Mouse (Mus musculus): Measurements from ENCODE around the gene Ubl5. TPM values are rescaled to one million over a fixed set of nuclear protein-coding genes. Genes with fewer than 3 reads are reported as not detected.
A peak's percentile ranks its signal among the peaks of the same experiment; 100 is the strongest.
"Not testable (repeated sequence)": the region's sequence is repeated elsewhere in the genome, so short reads cannot be mapped to it uniquely, and the experiment has no call there.

Gene Ubl5
- polyA plus RNA-seq, 1 experiment from 2014 or later = 541 TPM

GRCm38 (mm10) chr9:20685081-20685861, 42.6 kb downstream of the Ubl5 start:
- no peak for ATAC-seq
- Histone ChIP-seq H3K9ac (replicated peaks) (no peak overlapping the region), H3K9me3 (no peaks in the 10 kb centered on the region), H3K36me3 (no peaks in the 10 kb centered on the region), H3K4me1 (replicated peaks) (peaks cover 28% of the 10 kb centered on the region), H3K4me3 (replicated peaks) (no peak overlapping the region), H3K27ac (no peak overlapping the region), H3K4me2 (replicated peaks) (no peak overlapping the region), H3K27me3 (no peaks in the 10 kb centered on the region)
- 61% methylated on average over 17 of the region's 17 CpGs for WGBS

GRCm38 (mm10) chr9:20689403-20689802, 46.7 kb downstream of the Ubl5 start:
- 20% methylated on average over 1 of the region's 1 CpGs for WGBS

GRCm38 (mm10) chr9:20689913-20690312, 47.2 kb downstream of the Ubl5 start:
- Histone ChIP-seq H3K9ac (replicated peaks) (peak overlapping the region; percentile 24; the same call in 1 of the 2 replicates), H3K9me3 (no peaks in the 10 kb centered on the region), H3K4me2 (replicated peaks) (no peak overlapping the region), H3K36me3 (no peaks in the 10 kb centered on the region), H3K27me3 (0 out of 2 replicates have a peak, but pooled peaks cover 7% of the 10 kb centered on the region), H3K27ac (peak overlapping the region; percentile 75), H3K4me3 (replicated peaks) (no peak overlapping the region), H3K4me1 (replicated peaks) (peaks cover 37% of the 10 kb centered on the region)
- 7% methylated on average over 4 of the region's 4 CpGs for WGBS
- ATAC-seq = peak; percentile 70

More at GRCm38 (mm10) chr9:20689403-20689802, 46.7 kb downstream of the Ubl5 start:
- Histone ChIP-seq H3K9me3 (no peaks in the 10 kb centered on the region), H3K4me2 (replicated peaks) (no peak overlapping the region), H3K27ac (peak overlapping the region; percentile 75), H3K36me3 (no peaks in the 10 kb centered on the region), H3K4me3 (replicated peaks) (no peak overlapping the region), H3K4me1 (replicated peaks) (peaks cover 32% of the 10 kb centered on the region), H3K27me3 (0 out of 2 replicates have a peak, but pooled peaks cover 5% of the 10 kb centered on the region), H3K9ac (replicated peaks) (no peak overlapping the region)
- ATAC-seq = no peak

- not testable (repeated sequence) for H3K27ac ChIP-seq
Observed at GRCm38 (mm10) chr9:20690449-20690848, 47.8 kb downstream of the Ubl5 start.

GRCm38 (mm10) chr9:20692863-20693262, 50.2 kb downstream of the Ubl5 start:
- no peaks in the 10 kb centered on the region for H3K9me3 ChIP-seq
- whole genome bisulfite sequencing = 91% methylated on average over 3 of the region's 3 CpGs
- H3K4me1 ChIP-seq (replicated peaks) = peaks cover 62% of the 10 kb centered on the region
- H3K27ac ChIP-seq = no peak overlapping the region
- H3K4me2 ChIP-seq (replicated peaks) = no peak overlapping the region
- no peaks in the 10 kb centered on the region for H3K36me3 ChIP-seq
- H3K4me3 ChIP-seq (replicated peaks) = no peak overlapping the region
- H3K27me3 ChIP-seq = peaks cover 10% of the 10 kb centered on the region; the same call in 1 of the 2 replicates
- no peak overlapping the region for H3K9ac ChIP-seq (replicated peaks)
- ATAC-seq = no peak

More at GRCm38 (mm10) chr9:20690449-20690848, 47.8 kb downstream of the Ubl5 start:
- WGBS = 92% methylated on average over 2 of the region's 2 CpGs
- H3K4me3 ChIP-seq (replicated peaks); H3K36me3 ChIP-seq; H3K4me2 ChIP-seq (replicated peaks); H3K9ac ChIP-seq (replicated peaks); H3K27me3 ChIP-seq; ATAC-seq; H3K9me3 ChIP-seq: not testable (repeated sequence)
- peaks cover 42% of the 10 kb centered on the region for H3K4me1 ChIP-seq (replicated peaks)

GRCm38 (mm10) chr9:20694721-20695235, 52.1 kb downstream of the Ubl5 start:
- 3% methylated on average over 25 of the region's 25 CpGs for WGBS
- Histone ChIP-seq H3K9me3 (no peaks in the 10 kb centered on the region), H3K36me3 (no peaks in the 10 kb centered on the region), H3K27ac (no peak overlapping the region), H3K4me2 (replicated peaks) (peak overlapping the region; percentile 48), H3K27me3 (peaks cover 10% of the 10 kb centered on the region; the same call in 1 of the 2 replicates), H3K9ac (replicated peaks) (peak overlapping the region; percentile 49), H3K4me1 (replicated peaks) (peaks cover 61% of the 10 kb centered on the region), H3K4me3 (replicated peaks) (peak overlapping the region; percentile 25)
- ATAC-seq = no peak

- Histone ChIP-seq H3K27me3 (peaks cover 10% of the 10 kb centered on the region; the same call in 1 of the 2 replicates), H3K4me1 (replicated peaks) (peaks cover 54% of the 10 kb centered on the region), H3K4me3 (replicated peaks) (no peak overlapping the region), H3K9ac (replicated peaks) (no peak overlapping the region), H3K4me2 (replicated peaks) (no peak overlapping the region), H3K9me3 (no peaks in the 10 kb centered on the region), H3K36me3 (no peaks in the 10 kb centered on the region), H3K27ac (no peak overlapping the region)
- ATAC-seq = 0 out of 2 replicates have a peak, but pooled peaks have one; percentile 5
- WGBS = 55% methylated on average over 5 of the region's 5 CpGs
Observed at GRCm38 (mm10) chr9:20696107-20696712, 53.5 kb downstream of the Ubl5 start.

Other genes starting within 250 kb of the Ubl5 start
- 17.5 and 20.1 TPM in 2 replicates for gene Zfp26, start 182.7 kb upstream of the Ubl5 start, polyA plus RNA-seq (2015; fragmentation: Nextera tagmentation; extraction: Ambion mirVana)
- gene Zfp426, start 150.1 kb upstream of the Ubl5 start, polyA plus RNA-seq (2015; fragmentation: Nextera tagmentation; extraction: Ambion mirVana) = 33.1 and 35.4 TPM in 2 replicates
- 143 and 151 TPM in 2 replicates for gene Zfp266, start 121.5 kb upstream of the Ubl5 start, polyA plus RNA-seq (2015; fragmentation: Nextera tagmentation; extraction: Ambion mirVana)
- gene Zfp846, start 61.6 kb upstream of the Ubl5 start, polyA plus RNA-seq (2015; fragmentation: Nextera tagmentation; extraction: Ambion mirVana) = 47.1 and 50.1 TPM in 2 replicates
- gene Fbxl12, start 1.9 kb downstream of the Ubl5 start, polyA plus RNA-seq (2015; fragmentation: Nextera tagmentation; extraction: Ambion mirVana) = 17.7 and 19.0 TPM in 2 replicates
- gene Pin1, start 9.2 kb downstream of the Ubl5 start, polyA plus RNA-seq (2015; fragmentation: Nextera tagmentation; extraction: Ambion mirVana) = 62.0 and 63.2 TPM in 2 replicates
- 92.0 and 96.7 TPM in 2 replicates for gene Olfm2, start 103.5 kb downstream of the Ubl5 start, polyA plus RNA-seq (2015; fragmentation: Nextera tagmentation; extraction: Ambion mirVana)
- gene Col5a3, start 172.2 kb downstream of the Ubl5 start, polyA plus RNA-seq (2015; fragmentation: Nextera tagmentation; extraction: Ambion mirVana) = 0.32 and 0.35 TPM in 2 replicates
- gene Rdh8, start 175.6 kb downstream of the Ubl5 start, polyA plus RNA-seq (2015; fragmentation: Nextera tagmentation; extraction: Ambion mirVana) = not detected in 2 replicates
- 0.94 and 1.1 TPM in 2 replicates for gene A230050P20Rik, start 225.8 kb downstream of the Ubl5 start, polyA plus RNA-seq (2015; fragmentation: Nextera tagmentation; extraction: Ambion mirVana)
- gene Angptl6, start 236.8 kb downstream of the Ubl5 start, polyA plus RNA-seq (2015; fragmentation: Nextera tagmentation; extraction: Ambion mirVana) = 8.0 and 10.4 TPM in 2 replicates
- 49.2 and 49.5 TPM in 2 replicates for gene Ppan, start 245.3 kb downstream of the Ubl5 start, polyA plus RNA-seq (2015; fragmentation: Nextera tagmentation; extraction: Ambion mirVana)